Mouse (Mus musculus): Measurements from ENCODE around the gene Tmem251. TPM values are rescaled to one million over a fixed set of nuclear protein-coding genes. Genes with fewer than 3 reads are reported as not detected.

The Tmem251 gene
- polyA plus RNA-seq, 1 experiment, result 3.9 TPM

DNA sequence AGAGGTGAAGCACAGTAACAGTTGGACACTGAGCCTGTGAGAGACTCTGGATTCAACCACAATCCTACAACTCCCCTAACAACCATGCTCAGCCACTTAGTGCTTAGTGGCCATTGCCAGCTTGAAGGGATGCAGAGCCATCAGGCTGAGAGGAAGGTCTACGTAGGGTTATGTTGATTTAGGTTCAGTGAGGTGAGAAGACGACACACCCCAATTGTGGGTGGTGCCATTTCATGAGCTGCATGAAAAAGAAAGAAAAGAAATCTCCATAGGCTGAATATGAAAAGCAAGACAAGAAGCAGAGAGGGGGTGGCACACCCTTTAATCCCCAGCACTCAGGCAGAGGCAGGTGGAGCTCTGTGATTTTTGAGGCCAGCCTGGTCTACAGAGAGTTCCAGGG, 29.4 kb upstream of the Tmem251 start:
- no peak overlapping the region for H3K4me3 ChIP-seq (replicated peaks; ENCODE audit: insufficient read depth, low read depth, low read length)
- DNase-seq, result no peak
- H3K27me3 ChIP-seq (ENCODE audit: control insufficient read depth, insufficient read depth, low read length), result no peaks in the 10 kb centered on the region
- no peak overlapping the region for H3K27ac ChIP-seq (ENCODE audit: insufficient read depth, low read length)
- WGBS, result 97% methylated on average over 2 of the region's 2 CpGs
- TF ChIP-seq POLR2A (IDR thresholded peaks at IDR 0.05; ENCODE audit: borderline replicate concordance, insufficient read depth, low read length), result no peak
- no peak for TF ChIP-seq CTCF (IDR thresholded peaks at IDR 0.05; ENCODE audit: borderline replicate concordance, insufficient read depth, low read depth, low read length)
- peaks cover 17% of the 10 kb centered on the region; the same call in 1 of the 2 replicates for H3K4me1 ChIP-seq (ENCODE audit: control insufficient read depth, insufficient read depth, low read length)

DNA sequence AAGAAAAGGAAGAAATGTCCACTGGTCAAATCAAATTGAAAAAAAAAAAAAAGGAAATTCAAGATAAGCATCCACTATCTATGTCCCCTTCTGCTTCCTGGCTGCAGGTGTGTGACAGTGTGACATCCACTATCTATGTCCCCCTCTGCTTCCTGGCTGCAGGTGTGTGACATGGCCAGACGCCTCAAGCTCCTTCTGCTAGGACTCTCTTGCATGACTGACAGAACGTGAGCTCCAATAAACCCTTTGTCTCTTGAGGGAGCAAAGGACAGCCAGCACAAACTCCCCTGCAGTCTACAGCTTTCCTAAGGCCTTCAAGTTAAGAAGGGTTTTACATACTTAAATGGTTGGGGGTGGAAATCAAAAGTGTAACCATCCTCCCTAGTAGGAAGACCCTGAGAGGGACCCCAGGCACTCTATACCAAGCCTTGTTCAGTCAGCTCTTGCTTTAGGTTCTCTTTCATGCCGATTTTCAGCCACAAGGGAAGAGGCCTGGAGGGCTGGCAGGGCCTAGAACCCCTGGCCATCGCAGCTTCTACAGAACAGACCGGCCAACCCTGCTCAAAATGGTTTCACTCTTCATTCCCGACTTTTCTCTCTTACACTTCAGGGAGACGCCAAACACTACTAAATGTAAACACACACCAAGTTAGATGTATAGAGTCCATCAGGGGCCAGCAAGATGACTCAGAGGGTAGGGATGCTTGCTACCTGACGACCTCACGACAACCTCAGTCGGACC, 28.7 kb upstream of the Tmem251 start:
- no peak for DNase-seq
- WGBS, result 92% methylated on average over 10 of the region's 10 CpGs
- no peak for TF ChIP-seq POLR2A (IDR thresholded peaks at IDR 0.05; ENCODE audit: borderline replicate concordance, insufficient read depth, low read length)
- no peak for TF ChIP-seq CTCF (IDR thresholded peaks at IDR 0.05; ENCODE audit: borderline replicate concordance, insufficient read depth, low read depth, low read length)

DNA sequence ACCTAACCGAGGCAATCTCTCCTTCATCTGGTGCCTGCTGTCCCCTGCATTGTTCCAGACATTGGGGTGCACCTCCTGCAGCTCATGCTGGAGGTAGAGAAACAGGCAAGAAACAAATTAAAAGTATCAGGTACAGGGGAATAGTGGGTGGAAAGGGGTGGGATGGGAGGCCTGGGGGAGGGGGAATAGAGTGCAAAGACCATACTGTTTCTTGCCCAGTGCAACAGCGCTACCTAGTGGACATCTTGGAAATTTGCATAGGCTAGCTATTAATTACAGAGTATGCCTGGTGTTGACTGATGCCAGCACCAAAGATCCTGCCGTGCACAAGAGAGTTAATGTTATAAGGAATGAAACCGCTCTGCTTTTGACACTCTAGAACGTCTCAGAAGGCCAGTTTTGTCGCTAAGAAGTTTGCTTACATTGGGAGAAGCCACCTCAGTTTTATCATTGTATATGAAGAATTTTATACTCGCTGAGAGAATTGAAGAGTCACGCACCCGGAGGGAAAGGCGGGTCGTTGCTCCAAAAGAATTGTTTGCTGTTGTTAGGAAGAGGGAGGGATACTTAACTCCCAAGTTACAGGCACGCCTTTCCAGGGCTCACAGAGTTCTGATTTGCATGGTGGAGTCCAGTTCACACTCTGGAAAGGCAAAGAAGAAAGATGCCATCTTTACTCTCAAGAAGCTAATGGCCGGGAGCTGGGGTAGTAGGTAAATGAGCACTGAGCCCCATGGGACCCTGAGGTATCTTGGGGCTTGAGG, 23.8 kb upstream of the Tmem251 start:
- TF ChIP-seq POLR2A (IDR thresholded peaks at IDR 0.05; ENCODE audit: borderline replicate concordance, insufficient read depth, low read length), result no peak
- peak; percentile 79 for TF ChIP-seq CTCF (IDR thresholded peaks at IDR 0.05; ENCODE audit: borderline replicate concordance, insufficient read depth, low read depth, low read length)
- no peak overlapping the region for H3K4me3 ChIP-seq (replicated peaks; ENCODE audit: insufficient read depth, low read depth, low read length)
- no peaks in the 10 kb centered on the region for H3K4me1 ChIP-seq (ENCODE audit: control insufficient read depth, insufficient read depth, low read length)
- no peaks in the 10 kb centered on the region for H3K27me3 ChIP-seq (ENCODE audit: control insufficient read depth, insufficient read depth, low read length)
- no peak overlapping the region for H3K27ac ChIP-seq (ENCODE audit: insufficient read depth, low read length)
- DNase-seq, result peak; percentile 57 to 63
- 23% methylated on average over 13 of the region's 13 CpGs for WGBS

More for the DNA sequence above, 28.7 kb upstream of the Tmem251 start:
- Histone ChIP-seq H3K27ac (ENCODE audit: insufficient read depth, low read length) (no peak overlapping the region), H3K4me3 (replicated peaks; ENCODE audit: insufficient read depth, low read depth, low read length) (no peak overlapping the region), H3K27me3 (ENCODE audit: control insufficient read depth, insufficient read depth, low read length) (no peaks in the 10 kb centered on the region), H3K4me1 (ENCODE audit: control insufficient read depth, insufficient read depth, low read length) (peaks cover 17% of the 10 kb centered on the region; the same call in 1 of the 2 replicates)

DNA sequence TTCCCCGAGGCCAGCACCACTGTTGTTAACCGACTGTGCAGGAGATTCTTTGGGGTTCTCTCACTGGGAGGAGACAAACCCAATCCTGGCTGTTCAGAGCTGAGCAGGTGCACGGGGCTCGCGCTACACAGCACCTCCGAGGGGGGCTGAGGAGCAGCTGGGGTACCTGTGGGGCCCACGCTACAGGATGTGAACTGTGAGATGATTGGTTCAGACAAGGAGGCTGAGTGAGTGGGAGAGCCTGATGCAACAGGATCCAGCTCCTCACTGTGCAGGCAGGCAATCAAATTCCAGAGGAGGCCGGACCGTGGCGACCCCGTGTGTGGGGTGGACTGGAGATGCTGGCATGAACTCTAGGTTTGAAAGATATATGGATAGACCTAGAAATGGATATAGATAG, 21.1 kb upstream of the Tmem251 start:
- Histone ChIP-seq H3K27ac (ENCODE audit: insufficient read depth, low read length) (no peak overlapping the region), H3K4me1 (ENCODE audit: control insufficient read depth, insufficient read depth, low read length) (no peaks in the 10 kb centered on the region), H3K27me3 (ENCODE audit: control insufficient read depth, insufficient read depth, low read length) (no peaks in the 10 kb centered on the region), H3K4me3 (replicated peaks; ENCODE audit: insufficient read depth, low read depth, low read length) (no peak overlapping the region)
- TF ChIP-seq CTCF (IDR thresholded peaks at IDR 0.05; ENCODE audit: borderline replicate concordance, insufficient read depth, low read depth, low read length) (no peak), POLR2A (IDR thresholded peaks at IDR 0.05; ENCODE audit: borderline replicate concordance, insufficient read depth, low read length) (no peak)
- 46% methylated on average over 11 of the region's 11 CpGs for WGBS
- DNase-seq, result no peak

DNA sequence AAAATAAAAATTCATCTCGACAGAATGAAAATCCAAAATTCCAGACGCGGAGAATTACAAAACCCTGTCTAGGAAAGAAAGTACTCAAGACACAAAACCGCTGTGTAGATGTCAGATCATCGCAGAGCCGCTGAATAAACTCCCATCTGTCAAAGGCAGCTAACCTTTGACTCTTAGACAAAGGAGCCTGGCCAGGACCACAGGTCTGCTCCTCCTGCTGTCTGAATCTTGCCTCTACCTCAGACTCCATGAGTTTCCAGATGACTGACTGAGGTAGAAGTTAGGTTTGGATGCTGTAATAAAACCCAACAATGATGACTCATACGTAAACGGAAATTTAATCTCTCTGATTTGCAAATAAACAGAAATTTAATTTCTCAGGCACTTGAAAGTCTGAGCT, 20.6 kb upstream of the Tmem251 start:
- no peak overlapping the region for H3K27ac ChIP-seq (ENCODE audit: insufficient read depth, low read length)
- H3K4me1 ChIP-seq (ENCODE audit: control insufficient read depth, insufficient read depth, low read length), result no peaks in the 10 kb centered on the region
- H3K4me3 ChIP-seq (replicated peaks; ENCODE audit: insufficient read depth, low read depth, low read length), result no peak overlapping the region
- TF ChIP-seq CTCF (IDR thresholded peaks at IDR 0.05; ENCODE audit: borderline replicate concordance, insufficient read depth, low read depth, low read length) (no peak), POLR2A (IDR thresholded peaks at IDR 0.05; ENCODE audit: borderline replicate concordance, insufficient read depth, low read length) (no peak)
- WGBS, result 75% methylated on average over 8 of the region's 8 CpGs
- H3K27me3 ChIP-seq (ENCODE audit: control insufficient read depth, insufficient read depth, low read length), result no peaks in the 10 kb centered on the region
- no peak for DNase-seq

DNA sequence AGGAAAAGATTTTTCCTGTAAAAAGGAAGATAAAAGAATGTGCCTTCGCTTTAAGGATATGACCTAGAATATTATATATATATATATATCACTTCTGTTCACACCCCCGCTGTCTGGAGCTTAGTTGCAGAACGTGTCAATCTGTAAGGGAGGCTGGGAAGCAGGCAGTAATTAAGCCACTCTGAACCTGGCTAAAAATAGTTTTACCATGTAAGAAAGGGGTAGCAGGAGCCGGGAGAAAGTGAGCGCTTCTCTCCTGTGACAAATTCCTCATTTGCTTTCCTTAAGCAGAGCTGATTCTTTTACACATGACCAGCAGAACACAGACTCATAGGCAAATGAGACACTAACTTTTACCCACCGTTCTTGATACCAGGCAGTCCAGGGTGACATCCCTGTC, 19.7 kb upstream of the Tmem251 start:
- no peaks in the 10 kb centered on the region for H3K27me3 ChIP-seq (ENCODE audit: control insufficient read depth, insufficient read depth, low read length)
- 77% methylated on average over 6 of the region's 6 CpGs for WGBS
- no peak overlapping the region for H3K4me3 ChIP-seq (replicated peaks; ENCODE audit: insufficient read depth, low read depth, low read length)
- no peaks in the 10 kb centered on the region for H3K4me1 ChIP-seq (ENCODE audit: control insufficient read depth, insufficient read depth, low read length)
- DNase-seq, result no peak
- TF ChIP-seq CTCF (IDR thresholded peaks at IDR 0.05; ENCODE audit: borderline replicate concordance, insufficient read depth, low read depth, low read length) (no peak), POLR2A (IDR thresholded peaks at IDR 0.05; ENCODE audit: borderline replicate concordance, insufficient read depth, low read length) (no peak)
- no peak overlapping the region for H3K27ac ChIP-seq (ENCODE audit: insufficient read depth, low read length)

DNA sequence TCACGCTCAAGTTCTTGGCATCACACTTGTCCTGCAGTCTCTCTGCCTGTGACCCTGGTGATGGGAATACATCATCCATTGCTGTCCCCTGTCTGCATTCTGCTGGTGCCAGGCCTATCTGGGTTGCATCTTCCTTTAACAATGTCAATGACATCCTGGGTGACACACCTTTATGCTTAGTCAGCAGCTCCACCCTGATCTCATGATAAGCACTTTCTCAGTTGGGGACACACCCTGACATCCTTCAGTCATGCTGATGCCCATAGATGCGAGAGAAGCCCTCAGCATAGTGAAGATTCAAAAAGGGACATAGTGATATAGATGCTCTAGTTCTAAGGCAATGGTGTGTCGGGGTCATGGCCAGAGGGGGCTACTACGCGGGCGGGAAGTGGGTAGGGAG, 18.4 kb upstream of the Tmem251 start:
- no peaks in the 10 kb centered on the region for H3K4me1 ChIP-seq (ENCODE audit: control insufficient read depth, insufficient read depth, low read length)
- TF ChIP-seq CTCF (IDR thresholded peaks at IDR 0.05; ENCODE audit: borderline replicate concordance, insufficient read depth, low read depth, low read length) (no peak), POLR2A (IDR thresholded peaks at IDR 0.05; ENCODE audit: borderline replicate concordance, insufficient read depth, low read length) (no peak)
- no peak overlapping the region for H3K4me3 ChIP-seq (replicated peaks; ENCODE audit: insufficient read depth, low read depth, low read length)
- WGBS, result 87% methylated on average over 6 of the region's 6 CpGs
- no peaks in the 10 kb centered on the region for H3K27me3 ChIP-seq (ENCODE audit: control insufficient read depth, insufficient read depth, low read length)
- H3K27ac ChIP-seq (ENCODE audit: insufficient read depth, low read length), result no peak overlapping the region
- no peak for DNase-seq

DNA sequence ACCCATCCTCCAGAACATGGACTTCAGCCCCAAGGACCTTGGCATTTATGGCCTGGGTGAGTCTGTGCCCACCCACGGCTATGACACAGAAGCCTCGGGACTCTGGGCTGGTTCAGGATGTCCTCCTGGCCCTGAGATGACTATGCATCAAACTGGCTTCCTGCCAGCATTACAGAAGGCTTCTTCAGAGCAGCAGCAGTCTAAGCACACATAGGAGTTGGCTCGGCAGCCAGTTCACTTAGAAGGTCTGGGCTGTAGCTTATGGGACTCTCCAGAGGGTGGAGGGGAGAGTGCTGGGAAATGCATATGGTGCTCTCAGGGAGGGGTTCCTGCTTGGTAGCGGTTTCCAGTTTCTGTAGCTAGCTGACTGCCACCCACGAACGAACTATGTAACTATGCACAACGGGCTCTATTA, 17.8 kb upstream of the Tmem251 start:
- Histone ChIP-seq H3K27me3 (ENCODE audit: control insufficient read depth, insufficient read depth, low read length) (no peaks in the 10 kb centered on the region), H3K4me3 (replicated peaks; ENCODE audit: insufficient read depth, low read depth, low read length) (no peak overlapping the region), H3K4me1 (ENCODE audit: control insufficient read depth, insufficient read depth, low read length) (no peaks in the 10 kb centered on the region), H3K27ac (ENCODE audit: insufficient read depth, low read length) (no peak overlapping the region)
- 30% methylated on average over 7 of the region's 7 CpGs for WGBS
- peak; percentile 14 to 38 for DNase-seq
- TF ChIP-seq CTCF (IDR thresholded peaks at IDR 0.05; ENCODE audit: borderline replicate concordance, insufficient read depth, low read depth, low read length) (no peak), POLR2A (IDR thresholded peaks at IDR 0.05; ENCODE audit: borderline replicate concordance, insufficient read depth, low read length) (no peak)
